Mouse (Mus musculus): Measurements from ENCODE around the gene Ctr9. TPM values are rescaled to one million over a fixed set of nuclear protein-coding genes. Genes with fewer than 3 reads are reported as not detected.
A peak's percentile ranks its signal among the peaks of the same experiment; 100 is the strongest.

Gene Ctr9
- 10 to 100 TPM; 37.4 to 52.6 (median 44.0) TPM for total RNA-seq (2022)

DNA sequence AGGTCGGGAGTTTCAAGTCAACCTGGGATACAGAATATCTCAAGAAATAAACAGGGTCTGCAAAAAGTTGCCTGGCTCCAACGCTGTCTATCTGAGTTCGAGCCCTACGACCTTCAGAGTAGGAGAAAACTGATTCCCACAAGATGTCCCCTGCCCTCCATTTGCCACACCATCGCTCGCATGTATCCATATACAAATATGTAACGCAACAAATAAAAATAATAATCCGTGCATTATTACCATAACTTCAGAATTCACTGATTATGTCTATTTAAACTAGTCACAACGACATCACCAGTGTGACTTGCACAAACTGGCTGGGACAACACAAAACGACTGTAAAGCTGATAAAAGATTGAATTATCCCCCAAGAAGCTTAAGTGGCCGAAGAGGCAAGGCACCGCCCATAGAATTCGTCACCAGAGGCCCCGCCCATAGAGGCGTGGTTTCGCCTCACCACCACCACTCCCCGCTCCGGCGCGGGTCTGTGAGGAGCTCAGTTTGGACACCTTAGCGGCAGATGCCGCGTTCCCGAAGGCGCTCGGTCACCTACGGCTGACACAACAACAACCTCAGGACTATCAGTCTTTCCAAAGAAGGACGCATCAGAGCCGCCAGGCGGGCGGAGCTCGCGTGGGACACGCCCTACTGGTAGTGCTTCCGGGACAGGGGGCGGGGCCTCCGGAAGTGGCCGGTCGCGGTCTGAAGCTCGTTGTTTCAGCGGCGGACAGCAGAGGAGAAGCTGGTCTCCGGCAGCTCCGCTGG is at the start of gene Ctr9:
TSS of gene Ctr9 (plus strand) at position 671 of the 765 bp plus-strand sequence.
- DNase-seq = peak; percentile 90

DNA sequence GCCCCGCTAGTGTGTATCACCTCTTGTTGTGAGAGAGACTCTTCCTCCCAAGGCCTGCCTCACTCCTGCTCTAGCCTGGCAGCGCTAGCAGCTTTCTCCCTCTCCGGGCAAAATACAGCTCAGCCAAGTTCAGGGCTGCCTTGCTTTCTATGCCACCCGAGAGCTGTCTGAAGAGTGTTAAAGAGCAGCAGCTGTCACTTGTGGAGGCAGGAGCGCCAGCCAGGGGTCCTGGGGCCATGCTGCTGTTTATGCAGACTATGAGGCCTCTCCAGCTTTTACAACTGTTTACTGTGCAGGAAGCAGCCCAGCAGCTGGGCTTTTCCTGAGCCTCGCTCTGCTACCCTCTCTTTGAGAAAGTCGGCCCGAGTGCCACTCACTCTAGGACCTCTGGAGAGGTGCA is 47.7 kb upstream of the Ctr9 start:
- DNase-seq = no peak

DNA sequence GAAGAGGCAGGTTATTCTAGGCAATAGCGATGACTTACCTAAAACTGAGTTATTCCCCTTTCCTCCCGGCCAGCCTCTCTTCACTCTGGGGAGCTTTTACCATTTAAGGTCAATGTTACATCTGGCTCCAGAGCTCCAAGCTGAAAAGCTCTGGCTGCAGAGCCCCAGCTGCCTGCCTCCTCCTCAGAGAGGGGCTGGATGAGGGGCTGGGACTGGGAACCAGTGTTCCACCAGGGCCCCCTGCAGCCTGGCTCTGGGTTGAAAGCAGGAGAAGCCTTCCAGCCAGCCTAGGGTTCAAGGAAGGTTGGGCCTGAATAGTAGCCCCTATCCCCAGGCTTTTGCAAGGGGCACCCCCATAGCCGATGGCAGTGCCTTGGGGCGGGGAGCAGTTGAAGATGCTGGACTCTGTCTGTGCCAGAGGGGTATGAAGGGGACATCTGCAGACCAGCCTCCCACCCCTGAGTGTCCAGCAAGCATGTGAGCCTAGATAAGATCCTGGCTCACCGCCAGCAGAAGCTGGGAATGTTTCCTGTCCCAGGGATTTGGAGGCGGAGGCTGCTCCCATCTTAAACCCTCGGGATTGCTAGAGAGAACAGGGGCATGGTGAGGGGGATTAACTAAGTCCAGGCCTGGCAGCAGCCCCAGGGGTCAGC is 46.6 kb upstream of the Ctr9 start, which contains the start of gene Mrvi1:
TSS of gene Mrvi1 (minus strand) at position 409 of the 653 bp plus-strand sequence.
- DNase-seq = peak; percentile 32

DNA sequence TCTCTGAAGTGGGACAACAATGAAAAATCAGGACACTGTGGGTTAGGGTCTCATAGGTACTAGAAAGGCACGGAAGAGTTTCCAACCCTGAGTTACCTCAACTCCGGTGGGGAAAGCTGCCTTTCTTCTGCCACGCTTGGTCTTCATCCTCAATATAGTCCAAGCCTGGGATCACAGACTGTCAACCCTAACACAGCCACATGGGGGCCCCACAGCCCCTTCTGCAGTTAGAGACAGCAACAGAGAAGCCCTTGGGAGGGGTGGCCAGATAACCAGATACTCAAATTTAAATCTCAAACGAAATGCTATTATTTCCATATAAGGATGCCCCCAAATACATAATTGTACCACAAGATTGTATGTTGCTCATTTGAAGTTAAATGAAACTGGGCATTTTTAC is 46.0 kb upstream of the Ctr9 start:
- DNase-seq = peak; percentile 25

DNA sequence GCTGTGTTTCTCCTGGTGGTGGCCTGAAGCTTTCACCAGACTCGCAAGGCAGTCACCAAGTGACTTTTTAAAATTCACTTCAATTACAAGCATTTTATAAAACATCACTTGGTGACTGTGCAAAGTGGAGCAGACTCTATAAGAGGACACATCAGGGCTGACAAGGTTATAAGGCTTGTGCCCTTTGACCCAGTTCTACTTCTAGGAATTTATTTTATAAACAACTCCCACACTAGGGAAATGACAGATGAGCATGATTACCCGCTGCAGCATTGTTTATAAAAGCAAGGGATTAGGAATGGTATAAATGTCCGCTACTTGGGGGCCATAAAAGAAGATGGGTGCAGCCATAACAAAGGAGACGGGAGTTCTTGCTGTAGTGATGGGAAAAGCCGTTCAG is 45.1 kb upstream of the Ctr9 start:
- no peak for DNase-seq

DNA sequence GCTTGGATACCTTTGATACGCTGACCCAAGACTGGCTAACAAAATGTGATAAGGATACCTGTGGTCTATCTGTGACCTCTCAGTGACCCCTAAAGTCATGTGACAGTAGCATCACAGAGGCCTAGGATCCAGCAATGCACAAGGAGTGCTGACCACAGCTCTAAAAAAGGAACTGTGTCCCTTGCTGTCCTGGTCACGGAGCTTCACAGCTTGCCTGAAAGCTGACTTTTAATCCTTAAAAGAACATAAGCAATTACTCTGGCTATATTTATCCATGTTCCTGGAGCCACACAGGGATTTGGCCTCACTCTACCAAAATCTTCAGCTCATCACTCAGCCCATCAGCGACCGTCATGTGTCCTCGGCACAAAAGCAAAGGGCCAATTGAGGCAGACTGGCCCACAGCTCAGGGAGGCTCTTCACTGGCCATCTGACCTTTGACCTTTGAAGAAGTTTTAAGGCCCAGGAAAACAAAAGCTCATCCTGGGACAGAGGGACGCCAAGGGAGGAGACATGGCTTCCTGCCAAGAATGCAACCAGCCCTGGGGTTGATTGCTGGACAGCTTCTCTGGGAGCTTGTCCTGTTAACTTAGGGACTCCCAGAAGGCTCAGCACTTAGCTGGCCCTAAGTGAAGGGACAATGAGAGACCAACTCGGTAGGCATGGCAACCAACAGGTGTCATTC is 43.0 kb upstream of the Ctr9 start:
- DNase-seq = peak; percentile 19

DNA sequence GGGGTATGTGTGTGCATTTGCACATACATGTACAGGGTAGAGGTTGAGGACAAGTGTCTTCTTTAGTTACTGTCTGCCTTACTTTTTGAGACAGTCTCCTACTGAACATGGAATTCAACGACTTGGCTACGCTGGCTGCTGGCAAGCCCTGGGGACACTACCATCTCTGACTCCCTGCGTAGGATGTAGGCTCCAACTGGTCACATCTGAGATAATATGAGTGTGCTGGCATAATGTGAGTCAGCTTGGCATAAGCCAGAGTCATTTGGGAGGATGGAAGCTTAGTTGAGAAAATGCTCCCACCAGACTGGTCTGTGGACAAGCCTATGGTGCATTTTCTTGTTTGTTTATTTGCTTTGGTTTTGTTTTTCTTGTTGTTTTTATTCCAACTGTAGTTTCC is 40.7 kb upstream of the Ctr9 start:
- DNase-seq = no peak

DNA sequence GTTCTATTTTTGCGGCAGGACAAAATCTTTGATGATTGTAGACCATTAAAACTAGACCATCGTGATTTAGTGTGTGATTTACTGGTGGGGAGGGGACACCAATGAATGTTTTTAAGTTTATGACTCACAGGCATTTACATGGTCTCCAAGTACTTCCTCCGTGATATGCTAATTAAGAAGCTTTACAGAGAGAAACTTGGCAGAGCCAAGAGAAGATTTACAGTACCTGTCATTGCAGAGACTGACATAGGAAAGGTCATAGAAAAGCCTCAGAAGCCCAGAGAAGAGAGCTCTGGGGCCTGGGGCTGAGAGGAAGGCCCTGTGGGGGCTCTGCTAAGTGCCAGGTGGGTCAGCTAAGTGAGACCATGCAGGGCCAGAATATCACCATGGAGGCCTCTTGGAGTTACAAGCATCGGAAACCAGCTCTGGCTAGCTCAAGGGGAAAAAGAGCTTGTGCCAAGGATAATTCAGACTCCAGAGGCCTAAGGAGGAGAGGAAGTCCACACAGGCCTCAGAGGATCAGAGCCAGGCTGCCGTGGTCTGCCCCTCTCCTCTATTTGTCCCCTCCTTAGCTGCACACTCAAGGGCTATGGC is 39.4 kb upstream of the Ctr9 start:
- DNase-seq = no peak

DNA sequence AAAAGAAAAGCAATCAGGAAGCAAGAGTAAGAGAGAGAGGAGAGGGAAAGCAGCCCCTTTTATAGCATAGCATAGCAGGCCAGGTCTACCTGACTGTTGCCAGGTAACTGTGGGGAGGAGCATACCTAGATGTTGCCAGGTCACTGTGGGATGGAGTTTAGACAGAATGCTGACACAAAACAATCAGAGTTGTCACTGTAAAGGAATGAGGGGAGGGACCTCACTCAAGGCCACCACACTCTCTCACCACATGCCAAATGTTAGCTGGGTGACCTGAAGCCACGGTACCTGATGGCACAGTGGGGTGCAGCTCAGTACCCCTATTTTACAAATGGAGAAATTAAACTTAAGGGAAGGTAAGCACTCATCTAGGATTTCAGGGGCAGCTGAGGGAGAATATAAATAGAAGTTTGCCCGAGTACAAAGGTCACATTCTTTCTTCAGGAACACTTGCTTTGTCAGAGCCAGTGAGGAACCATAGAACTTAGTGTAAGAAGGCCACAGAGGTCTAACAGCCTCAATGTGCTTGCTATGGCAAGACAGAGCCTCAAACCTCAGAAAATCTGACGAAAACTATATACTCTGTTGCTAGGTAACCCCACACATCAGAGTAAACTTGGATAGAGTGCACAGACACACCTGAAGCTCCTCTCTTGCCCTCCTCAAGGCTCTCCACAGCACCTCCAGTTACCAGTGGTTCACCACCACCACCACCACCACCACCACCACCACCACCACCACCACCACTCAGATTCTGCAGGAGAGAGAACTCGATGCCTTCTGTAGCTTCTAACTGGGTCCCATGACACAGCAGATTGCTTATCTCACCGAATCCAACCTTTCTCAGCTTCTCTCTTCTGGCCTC is 38.2 kb upstream of the Ctr9 start:
- no peak for DNase-seq

DNA sequence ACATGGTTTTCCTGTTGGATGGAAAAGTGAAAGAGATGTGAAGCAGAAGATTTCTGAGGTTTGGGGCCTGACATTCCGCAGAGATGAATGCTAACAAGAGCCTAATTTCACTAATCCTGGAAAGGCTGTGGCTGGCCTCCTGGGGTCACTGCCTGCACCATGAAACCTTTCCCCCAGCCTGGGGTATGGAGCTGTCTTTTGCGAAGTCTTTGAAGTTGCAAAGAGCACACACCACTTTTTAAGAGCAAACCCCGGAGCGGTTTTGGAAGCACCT is 37.6 kb upstream of the Ctr9 start:
- DNase-seq = no peak

DNA sequence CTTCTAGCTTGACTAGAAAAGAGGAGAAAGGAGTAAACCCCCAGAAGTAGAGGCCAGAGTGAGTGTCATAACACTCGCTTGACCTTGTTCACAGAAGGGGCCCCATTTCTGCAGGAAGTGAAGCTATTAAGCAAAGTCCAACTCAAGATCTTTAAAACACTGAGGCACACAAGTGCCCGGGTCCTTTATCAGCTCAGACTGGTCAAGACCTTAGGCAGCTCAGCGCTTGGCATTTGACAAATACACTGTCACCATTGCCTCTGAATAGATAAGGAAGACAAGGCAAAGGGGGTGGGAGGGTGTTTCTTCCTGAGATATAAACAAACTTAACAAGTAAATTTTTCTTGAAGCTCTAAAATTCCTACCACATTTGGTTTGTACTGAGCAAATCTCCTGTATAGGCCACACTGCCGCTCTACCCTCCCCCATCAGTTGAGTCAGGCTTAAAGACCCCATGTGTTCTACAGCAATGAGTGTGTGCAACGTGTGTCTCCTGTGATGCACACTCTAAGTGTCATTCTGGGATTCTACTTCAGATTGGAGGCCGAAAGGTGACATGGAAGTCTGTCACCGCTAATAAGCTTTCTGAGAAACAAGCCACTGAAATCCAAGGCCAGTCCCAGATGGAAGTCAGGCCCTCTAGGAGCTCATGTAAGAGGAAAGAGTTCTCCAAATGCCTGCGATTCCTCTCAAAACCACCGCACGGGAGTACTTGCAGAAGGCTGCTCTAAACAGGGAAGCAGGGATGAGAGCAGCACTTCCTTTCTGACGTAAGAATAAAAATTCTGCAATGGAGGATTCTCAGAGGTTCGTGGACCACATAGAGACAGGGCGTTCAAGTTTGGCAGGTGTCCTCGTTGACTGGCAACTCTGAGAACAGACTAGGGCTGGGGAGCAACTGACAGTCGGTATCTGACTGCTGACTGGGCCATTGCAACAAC is 29.6 kb upstream of the Ctr9 start:
- no peak for DNase-seq

DNA sequence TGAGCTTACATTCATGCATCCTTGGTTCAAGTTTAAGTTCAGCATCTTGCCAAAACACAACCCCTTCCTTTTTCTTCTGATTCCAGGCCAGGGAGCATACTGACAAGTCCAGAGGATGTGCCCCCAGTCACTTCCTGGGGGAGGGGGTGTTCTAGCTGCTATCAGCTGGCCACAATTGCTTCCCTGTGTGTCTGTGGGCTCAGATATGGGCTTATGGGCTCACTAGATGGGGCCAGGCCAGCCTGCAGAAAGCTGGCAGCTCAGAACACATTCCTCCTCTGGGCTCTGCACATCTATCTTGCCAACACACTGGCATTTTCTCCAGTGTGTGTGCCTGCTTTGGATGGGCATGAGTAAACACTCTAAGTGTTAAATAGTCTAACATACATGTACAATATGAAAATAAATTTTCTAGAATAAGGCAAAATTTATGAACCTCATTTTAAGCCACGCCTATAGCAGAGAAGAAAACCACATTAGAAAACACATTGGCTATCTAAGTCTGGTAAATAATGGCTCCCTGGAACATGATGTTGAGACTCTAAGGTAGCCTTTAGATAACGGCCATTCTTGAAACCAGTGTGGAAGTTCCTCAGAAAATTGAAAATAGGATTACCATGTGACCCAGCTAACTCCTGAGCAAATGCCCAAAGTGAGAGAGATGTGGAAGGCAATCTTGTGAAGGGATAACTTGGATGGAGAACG is 24.5 kb upstream of the Ctr9 start:
- no peak for DNase-seq

DNA sequence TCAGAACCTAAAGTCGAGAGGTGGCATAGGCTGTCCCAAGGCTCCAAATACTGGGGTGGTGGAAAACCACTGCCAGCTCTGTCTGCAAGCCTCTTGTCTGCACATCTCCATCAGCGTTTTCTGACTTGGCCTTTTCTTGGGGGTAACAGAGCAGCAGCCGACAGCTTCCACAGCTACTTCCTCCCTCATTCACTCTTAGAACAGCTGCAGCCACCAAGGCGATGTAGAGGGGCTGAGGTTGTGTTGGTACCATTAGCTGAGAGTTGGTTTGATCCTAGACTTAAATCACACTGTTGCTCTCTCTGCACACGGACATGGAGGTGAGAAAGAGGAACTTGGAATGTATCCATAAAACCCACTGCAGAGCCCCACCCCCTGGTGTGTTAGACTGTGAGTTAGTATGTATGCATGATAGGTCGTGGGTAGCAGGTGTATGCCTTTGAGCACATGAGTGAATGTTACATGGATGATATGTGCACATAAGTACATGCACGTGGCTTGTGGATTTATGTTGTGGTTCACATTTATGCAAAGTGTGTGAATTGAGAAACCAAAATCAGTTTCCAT is 14.6 kb upstream of the Ctr9 start:
- no peak for DNase-seq

DNA sequence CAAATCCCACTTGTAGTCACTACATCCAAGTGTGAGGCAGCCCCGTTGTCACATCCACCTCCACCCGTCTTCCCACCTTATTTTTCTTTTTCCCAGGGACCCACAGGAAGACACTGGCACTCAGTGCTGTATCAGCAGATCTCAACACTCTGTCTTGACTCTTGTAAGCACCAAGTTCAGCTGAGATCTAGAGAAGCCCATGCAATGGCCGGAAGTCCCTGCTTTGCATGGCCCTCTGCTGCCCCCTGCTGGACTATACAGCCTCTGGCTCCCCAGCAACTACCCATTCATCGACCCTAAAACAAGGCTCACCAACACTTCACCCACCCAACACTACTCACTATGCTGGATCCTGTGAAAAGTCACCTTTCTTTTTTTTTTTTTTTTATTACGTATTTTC is 13.9 kb upstream of the Ctr9 start:
- DNase-seq = peak; percentile 63

DNA sequence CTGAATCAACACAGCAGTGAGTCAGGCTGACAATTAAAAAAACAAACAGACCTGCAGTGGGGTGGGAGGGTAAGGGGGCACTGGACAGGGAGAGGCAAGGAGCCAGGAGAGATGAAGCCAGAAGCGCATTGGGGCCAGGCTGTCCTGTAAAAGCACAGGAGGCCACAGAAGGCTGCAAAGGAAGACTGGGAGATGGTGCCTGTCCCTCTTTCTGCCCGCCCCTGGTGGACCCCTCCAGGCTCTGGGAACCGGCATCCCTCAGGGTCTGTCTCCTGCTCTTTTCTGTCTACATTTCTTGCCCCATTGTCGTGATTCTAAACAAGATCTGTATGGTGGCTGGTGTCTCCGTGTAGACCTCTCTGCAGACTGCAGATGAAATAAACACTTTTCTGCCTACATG is 13.0 kb upstream of the Ctr9 start:
- DNase-seq = no peak

DNA sequence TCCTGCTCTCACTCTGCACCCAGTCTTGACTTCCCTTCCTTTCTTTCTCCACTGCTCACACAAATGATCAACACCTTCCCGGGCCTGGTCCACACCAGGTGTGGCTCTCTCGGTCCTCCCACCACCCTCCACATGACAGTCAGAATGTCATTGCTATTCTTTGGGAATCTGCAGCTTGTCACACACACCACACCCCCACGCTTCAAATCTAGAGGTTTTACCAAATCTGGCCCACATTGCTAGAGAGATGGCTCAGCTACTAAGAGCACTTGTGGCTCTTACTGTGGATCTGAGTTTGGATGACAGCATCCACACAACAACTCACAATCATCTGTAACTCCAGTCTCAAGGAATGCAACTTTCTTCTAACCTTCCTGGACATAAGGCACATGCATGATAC is 11.8 kb upstream of the Ctr9 start:
- DNase-seq = no peak

DNA sequence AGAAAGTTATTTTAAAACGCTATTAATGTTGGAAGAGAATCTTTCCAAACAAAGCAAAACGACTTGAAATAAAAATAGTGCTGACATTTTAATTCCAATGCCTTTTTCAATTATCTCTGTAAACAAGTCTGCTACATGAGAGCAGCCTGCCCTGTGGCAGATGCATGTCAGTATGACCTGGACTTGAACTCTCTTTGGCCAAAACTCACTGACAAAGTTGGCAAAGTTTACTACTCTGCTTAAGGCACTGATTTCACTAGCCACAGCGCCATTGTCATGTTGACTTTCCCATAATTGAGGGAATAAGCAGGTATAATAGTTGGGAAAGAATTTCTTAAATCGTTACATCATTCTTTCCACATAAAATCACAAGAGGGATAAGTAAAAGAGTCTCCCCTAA is 7.9 kb upstream of the Ctr9 start:
- no peak for DNase-seq

DNA sequence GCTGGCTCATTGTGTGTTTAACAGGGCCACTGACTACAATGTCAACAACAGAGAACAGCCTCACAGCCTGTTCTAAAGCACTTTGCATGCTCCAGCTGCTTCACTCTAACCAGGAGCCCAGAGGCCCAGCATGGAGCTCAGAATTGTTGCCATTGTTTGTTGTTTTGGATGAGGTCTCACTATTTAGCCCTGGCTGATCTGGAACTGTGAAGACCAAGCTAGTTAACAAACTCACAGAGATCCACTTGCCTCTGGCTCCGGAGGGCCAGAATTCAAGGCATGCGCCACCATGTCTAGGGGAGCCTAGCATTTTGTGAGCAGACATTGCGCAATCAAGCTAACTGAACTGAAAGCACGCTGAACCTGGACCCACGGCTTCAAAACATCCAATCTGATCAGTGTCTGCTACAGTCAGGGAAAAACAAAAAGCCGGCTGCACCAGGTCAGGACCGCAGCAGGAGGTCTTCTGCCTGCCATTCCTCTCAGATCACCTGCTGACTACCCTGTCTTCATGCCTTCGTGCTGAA is 4.6 kb upstream of the Ctr9 start:
- no peak for DNase-seq

DNA sequence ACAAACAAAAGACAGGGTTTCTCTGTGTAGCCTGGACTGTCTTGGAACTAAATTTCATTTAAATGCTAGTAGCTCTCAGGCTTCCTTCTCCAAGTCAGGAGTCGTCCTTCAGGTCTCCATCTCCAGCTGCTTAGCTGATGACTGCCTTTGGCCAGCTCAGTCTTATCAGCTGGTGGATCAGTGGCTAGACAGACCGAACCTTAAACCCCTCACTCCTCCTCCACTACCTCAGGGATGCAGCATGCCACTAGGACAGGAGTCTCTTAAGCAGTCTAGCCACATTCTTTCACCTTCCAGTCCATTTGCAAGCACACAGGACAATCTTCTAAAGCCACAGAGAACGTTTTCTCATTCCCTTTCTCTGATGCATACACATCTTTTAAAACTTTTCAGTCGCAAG is 3.8 kb upstream of the Ctr9 start:
- no peak for DNase-seq

DNA sequence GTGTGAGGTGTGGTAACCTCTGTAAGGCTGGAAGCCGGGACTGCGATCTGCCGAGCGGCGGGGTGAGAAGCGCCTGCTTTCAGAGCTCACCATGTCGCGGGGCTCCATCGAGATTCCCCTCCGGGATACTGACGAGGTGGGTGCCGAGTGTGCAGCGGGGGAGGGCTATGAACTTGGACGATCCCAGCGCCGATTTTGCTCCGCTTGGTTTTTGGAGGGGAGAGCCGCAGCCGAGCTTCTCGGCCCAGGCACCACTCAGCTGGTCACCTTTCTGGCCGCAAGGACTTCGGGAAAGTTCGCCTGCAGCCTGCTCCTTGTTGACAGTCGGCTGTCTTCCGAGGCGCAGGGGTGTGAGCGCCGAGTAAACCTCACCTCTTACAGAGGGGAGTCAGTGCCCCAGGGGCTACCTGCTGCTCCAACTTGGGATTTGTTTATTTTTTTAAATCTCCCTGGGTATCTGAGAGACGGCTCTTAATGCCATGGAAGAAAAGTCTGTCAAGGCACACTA is 349 bp downstream of the Ctr9 start:
- no peak for DNase-seq
